Mouse (Mus musculus): ENCODE results near the gene Plxnb1.
A peak's percentile ranks its signal among the peaks of the same experiment; 100 is the strongest.

DNA sequence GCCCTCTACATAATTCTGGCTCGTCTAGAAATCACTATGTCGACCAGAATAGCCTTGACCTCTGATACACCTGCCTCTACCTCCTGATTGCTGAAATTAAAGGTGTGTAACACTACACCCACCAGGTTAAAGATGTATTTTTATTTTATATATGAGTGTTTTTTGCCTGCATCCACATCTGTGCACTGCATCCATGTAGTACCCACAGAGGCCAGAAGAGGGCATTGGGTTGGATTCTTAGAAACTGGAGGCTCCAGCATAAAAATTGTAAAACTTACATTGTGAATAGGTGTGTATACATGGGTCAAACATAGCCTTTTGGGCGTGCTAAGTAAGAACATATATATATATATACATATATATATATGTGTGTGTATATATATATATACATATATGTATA lies 33.0 kb downstream of the Plxnb1 start:
- peak; percentile 72 for TF ChIP-seq CTCF (IDR thresholded peaks at IDR 0.05)
- no peak for TF ChIP-seq POLR2A (IDR thresholded peaks at IDR 0.05; ENCODE audit: insufficient read depth, low read depth, low read length)
- no peak for TF ChIP-seq EP300 (IDR thresholded peaks at IDR 0.05; ENCODE audit: insufficient read depth, low read depth, low read length)
